In the genomic region with DNA sequence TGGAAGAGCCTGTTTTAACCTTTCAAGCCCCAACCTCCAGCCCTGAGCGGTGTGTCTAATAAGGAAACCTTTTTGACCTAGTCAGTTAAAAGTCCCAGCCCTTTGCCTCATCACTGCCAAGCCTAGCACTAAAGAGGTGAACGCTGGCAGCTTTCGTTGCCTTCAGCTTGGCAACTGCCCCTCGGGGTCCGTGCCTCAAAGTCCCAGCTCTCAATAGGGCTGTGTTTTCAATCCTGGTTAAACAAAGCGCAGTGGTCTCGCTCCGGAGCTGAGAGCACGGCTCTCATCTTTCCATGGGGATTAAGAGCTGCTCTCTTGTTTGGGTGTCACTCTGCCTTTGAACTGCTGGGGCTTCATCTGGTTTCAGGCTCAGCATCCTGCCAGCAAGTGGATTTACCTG, we compare ENCODE assay signal across 10 mouse cellular contexts. TPM values are rescaled to one million over a fixed set of nuclear protein-coding genes. Genes with fewer than 3 reads are reported as not detected.
DNase-seq lines count a peak whose midpoint lies in the region; ATAC-seq and TF ChIP-seq lines count a peak whose summit lies in the region.
"Had no signal": no experiment of that assay in that cellular context is flagged by ENCODE, and none has a peak within 500 bp of the region (broad histone marks: within the 10 kb centered on the region; RNA-seq: fewer than 3 reads in every experiment).

No protein-coding gene starts in this region.

- intact Hi-C loops in left cerebral cortex, postnatal 36 days (cut with DNase I) = loop anchor here (5.0 kb wide), 1 partner anchor 79 kb away; no protein-coding TSS in a partner anchor

- no peak overlapping the region for H3K4me3 ChIP-seq in kidney, embryonic 14.5 days (ENCODE audit: low read length)
- peak overlapping the region; percentile 29 for H3K4me3 ChIP-seq in forebrain, embryonic 10.5 days
- no peak overlapping the region for H3K4me3 ChIP-seq in hindbrain, embryonic 14.5 days (replicated peaks; ENCODE audit: low read length)
- H3K4me3 ChIP-seq in midbrain, postnatal 0 days (ENCODE audit: low read depth, low read length) = no peak overlapping the region
- H3K4me3 ChIP-seq: myocyte had no signal

- no peaks in the 10 kb centered on the region for H3K4me1 ChIP-seq in kidney, embryonic 14.5 days (ENCODE audit: control insufficient read depth, insufficient read depth, low read length)
- peaks cover 71% of the 10 kb centered on the region for H3K4me1 ChIP-seq in forebrain, embryonic 10.5 days
- H3K4me1 ChIP-seq in hindbrain, embryonic 14.5 days (replicated peaks; ENCODE audit: control insufficient read depth, insufficient read depth, low read length) = peaks cover 14% of the 10 kb centered on the region; the same call in 1 of the 2 replicates
- no peaks in the 10 kb centered on the region for H3K4me1 ChIP-seq in midbrain, postnatal 0 days (ENCODE audit: insufficient read depth, low read length)

- H3K27ac ChIP-seq in kidney, embryonic 14.5 days (ENCODE audit: low read depth, low read length) = no peak overlapping the region
- peak overlapping the region; percentile 84 for H3K27ac ChIP-seq in forebrain, embryonic 10.5 days
- no peak overlapping the region for H3K27ac ChIP-seq in hindbrain, embryonic 14.5 days
- H3K27ac ChIP-seq in midbrain, postnatal 0 days (ENCODE audit: low read depth, low read length) = no peak overlapping the region

- no peak for ATAC-seq in kidney, embryonic 14.5 days (ENCODE audit: low FRiP score, low TSS enrichment)
- peak; percentile 35; the same call in 1 of the 2 replicates for ATAC-seq in hindbrain, embryonic 14.5 days (ENCODE audit: low FRiP score)
- no peak for ATAC-seq in midbrain, postnatal 0 days (ENCODE audit: low FRiP score)

- no peaks in the 10 kb centered on the region for H3K9me3 ChIP-seq in kidney, embryonic 14.5 days (ENCODE audit: control insufficient read depth, low read length)
- peaks cover 3% of the 10 kb centered on the region; the same call in 1 of the 2 replicates for H3K9me3 ChIP-seq in forebrain, embryonic 10.5 days
- H3K9me3 ChIP-seq in hindbrain, embryonic 14.5 days (ENCODE audit: control insufficient read depth, low read length) = no peaks in the 10 kb centered on the region
- no peaks in the 10 kb centered on the region for H3K9me3 ChIP-seq in midbrain, postnatal 0 days (ENCODE audit: low read length)

- TF ChIP-seq CTCF in midbrain, postnatal 0 days (IDR thresholded peaks at IDR 0.05) = no peak

- peaks cover 4% of the 10 kb centered on the region; the same call in 1 of the 2 replicates for H3K27me3 ChIP-seq in kidney, embryonic 14.5 days (ENCODE audit: control insufficient read depth, insufficient read depth, low read length)
- H3K27me3 ChIP-seq in forebrain, embryonic 10.5 days (ENCODE audit: poor library complexity, severe bottlenecking) = peaks cover 60% of the 10 kb centered on the region
- peaks cover 35% of the 10 kb centered on the region for H3K27me3 ChIP-seq in hindbrain, embryonic 14.5 days (ENCODE audit: control insufficient read depth, insufficient read depth, low read length)
- no peaks in the 10 kb centered on the region for H3K27me3 ChIP-seq in midbrain, postnatal 0 days (ENCODE audit: insufficient read depth, low read length)

- DNase-seq in kidney, postnatal 36 days = no peak
- peak; percentile 58 for DNase-seq in forebrain, embryonic 10.5 days (ENCODE audit: extremely low spot score, low spot score)
- DNase-seq in hindbrain, embryonic 14.5 days (ENCODE audit: low spot score) = peak; percentile 39
- peak; percentile 40 for DNase-seq in midbrain, postnatal 0 days (ENCODE audit: low spot score)
- DNase-seq in lung, adult 18-20 months = no peak
- DNase-seq in left cerebral cortex, postnatal 36 days (ENCODE audit: low spot score in 2 of 2) = no peak
- DNase-seq: lung, adult 2 months; thymus, adult 2 months had no signal

- H3K36me3 ChIP-seq in kidney, embryonic 14.5 days (ENCODE audit: control insufficient read depth, insufficient read depth, low read length) = no peaks in the 10 kb centered on the region
- H3K36me3 ChIP-seq in forebrain, embryonic 10.5 days (replicated peaks) = no peaks in the 10 kb centered on the region
- H3K36me3 ChIP-seq in hindbrain, embryonic 14.5 days (replicated peaks; ENCODE audit: control insufficient read depth, insufficient read depth) = no peaks in the 10 kb centered on the region
- H3K36me3 ChIP-seq in midbrain, postnatal 0 days (ENCODE audit: insufficient read depth, low read length) = no peaks in the 10 kb centered on the region

- no peak overlapping the region for H3K4me2 ChIP-seq in kidney, embryonic 14.5 days (replicated peaks; ENCODE audit: low read depth, low read length)
- H3K4me2 ChIP-seq in hindbrain, embryonic 14.5 days (replicated peaks) = peak overlapping the region; percentile 26; the same call in 1 of the 2 replicates
- H3K4me2 ChIP-seq in midbrain, postnatal 0 days (ENCODE audit: low read depth, low read length, poor library complexity, severe bottlenecking) = peak overlapping the region; percentile 7; the same call in 1 of the 2 replicates

- WGBS in kidney, embryonic 14.5 days = 10% methylated on average over 9 of the region's 9 CpGs
- under 1% methylated on average over 9 of the region's 9 CpGs for WGBS in forebrain, embryonic 10.5 days
- 2% methylated on average over 9 of the region's 9 CpGs for WGBS in hindbrain, embryonic 14.5 days
- WGBS in midbrain, postnatal 0 days = 6% methylated on average over 9 of the region's 9 CpGs

- H3K9ac ChIP-seq in kidney, embryonic 14.5 days (ENCODE audit: low read depth, low read length) = 0 out of 2 replicates have a peak overlapping the region, but pooled peaks have one; percentile 8
- H3K9ac ChIP-seq in hindbrain, embryonic 14.5 days = no peak overlapping the region
- no peak overlapping the region for H3K9ac ChIP-seq in midbrain, postnatal 0 days (replicated peaks; ENCODE audit: low read length, poor library complexity, severe bottlenecking)

RNA-seq across cellular contexts. Expression of a gene that starts 20.1 kb away (rescaled TPM):
- 3.6 and 6.2 TPM in 2 replicates for polyA plus RNA-seq in kidney, embryonic 14.5 days (2014; fragmentation: Nextera tagmentation; extraction: Ambion mirVana)
- 13.4 and 16.2 TPM in 2 replicates for polyA plus RNA-seq in forebrain, embryonic 10.5 days (2016; fragmentation: Nextera tagmentation; extraction: Ambion mirVana)
- polyA plus RNA-seq in hindbrain, embryonic 14.5 days (2014; fragmentation: Nextera tagmentation; extraction: Ambion mirVana) = 3.1 and 5.0 TPM in 2 replicates
- 11.4 and 12.3 TPM in 2 replicates for total RNA-seq in midbrain, postnatal 0 days (2014; rRNA removed)
- polyA plus RNA-seq in midbrain, postnatal 0 days (2015; fragmentation: Nextera tagmentation; extraction: Ambion mirVana) = 0.65 and 0.81 TPM in 2 replicates
- 1 to 10 TPM; 8.0 to 9.1 TPM for total RNA-seq in left cerebral cortex, postnatal 36 days (2021)

Comparison
In these comparisons a context has a peak if more than half of its experiments do, and no peak if none do; other contexts are left out.
1. DNase-seq: peak in forebrain, embryonic 10.5 days (single experiment), hindbrain, embryonic 14.5 days (single experiment) and midbrain, postnatal 0 days (single experiment); none in kidney, postnatal 36 days (0 of 2), lung, adult 18-20 months (0 of 2) and left cerebral cortex, postnatal 36 days (0 of 2).